Mouse (Mus musculus): ENCODE measurements around the gene Tnni3. TPM values are rescaled to one million over a fixed set of nuclear protein-coding genes. Genes with fewer than 3 reads are reported as not detected.
A peak's percentile ranks its signal among the peaks of the same experiment; 100 is the strongest.

Gene Tnni3
- polyA plus RNA-seq, 1 experiment from 2014 or later: 5.3 TPM

GRCm38 (mm10) chr7:4478796-4479291 is 45.2 kb downstream of the Tnni3 start:
- Histone ChIP-seq H3K27me3 (ENCODE audit: control insufficient read depth, insufficient read depth, low read length) (peaks cover 4% of the 10 kb centered on the region; the same call in 1 of the 2 replicates), H3K9ac (ENCODE audit: low read length) (peak overlapping the region; percentile 72), H3K4me3 (ENCODE audit: low read depth, low read length) (peak overlapping the region; percentile 47), H3K4me1 (ENCODE audit: control insufficient read depth, insufficient read depth, low read length) (peaks cover 6% of the 10 kb centered on the region; the same call in 1 of the 2 replicates), H3K4me2 (ENCODE audit: low read depth, severe bottlenecking) (peak overlapping the region; percentile 74), H3K36me3 (ENCODE audit: control insufficient read depth, insufficient read depth, low read length) (peaks cover 11% of the 10 kb centered on the region), H3K9me3 (ENCODE audit: control insufficient read depth, low read length) (no peaks in the 10 kb centered on the region), H3K27ac (replicated peaks; ENCODE audit: low read depth, low read length) (peak overlapping the region; percentile 68)
- ATAC-seq (ENCODE audit: insufficient number of reproducible peaks, low FRiP score, low TSS enrichment, low read depth): no peak
- WGBS: 1% methylated on average over 16 of the region's 16 CpGs
- DNase-seq (ENCODE audit: low spot score): peak; percentile 32

GRCm38 (mm10) chr7:4478021-4478795 is 45.8 kb downstream of the Tnni3 start:
- H3K9me3 ChIP-seq (ENCODE audit: control insufficient read depth, low read length): no peaks in the 10 kb centered on the region
- peaks cover 8% of the 10 kb centered on the region for H3K36me3 ChIP-seq (ENCODE audit: control insufficient read depth, insufficient read depth, low read length)
- WGBS: under 1% methylated on average over 39 of the region's 39 CpGs
- ATAC-seq (ENCODE audit: insufficient number of reproducible peaks, low FRiP score, low TSS enrichment, low read depth): peak; percentile 95
- H3K4me1 ChIP-seq (ENCODE audit: control insufficient read depth, insufficient read depth, low read length): peaks cover 6% of the 10 kb centered on the region; the same call in 1 of the 2 replicates
- peak overlapping the region; percentile 74 for H3K4me2 ChIP-seq (ENCODE audit: low read depth, severe bottlenecking)
- H3K27ac ChIP-seq (replicated peaks; ENCODE audit: low read depth, low read length): peak overlapping the region; percentile 90
- DNase-seq (ENCODE audit: low spot score): peak; percentile 88
- peaks cover 7% of the 10 kb centered on the region for H3K27me3 ChIP-seq (ENCODE audit: control insufficient read depth, insufficient read depth, low read length)
- H3K9ac ChIP-seq (ENCODE audit: low read length): peak overlapping the region; percentile 72
- peak overlapping the region; percentile 47 for H3K4me3 ChIP-seq (ENCODE audit: low read depth, low read length)

GRCm38 (mm10) chr7:4473940-4474339 is 50.1 kb downstream of the Tnni3 start:
- ATAC-seq (ENCODE audit: insufficient number of reproducible peaks, low FRiP score, low TSS enrichment, low read depth): no peak
- Histone ChIP-seq H3K4me2 (ENCODE audit: low read depth, severe bottlenecking) (no peak overlapping the region), H3K36me3 (ENCODE audit: control insufficient read depth, insufficient read depth, low read length) (no peaks in the 10 kb centered on the region), H3K9ac (ENCODE audit: low read length) (no peak overlapping the region), H3K27me3 (ENCODE audit: control insufficient read depth, insufficient read depth, low read length) (peaks cover 35% of the 10 kb centered on the region), H3K9me3 (ENCODE audit: control insufficient read depth, low read length) (no peaks in the 10 kb centered on the region), H3K27ac (replicated peaks; ENCODE audit: low read depth, low read length) (no peak overlapping the region), H3K4me3 (ENCODE audit: low read depth, low read length) (no peak overlapping the region), H3K4me1 (ENCODE audit: control insufficient read depth, insufficient read depth, low read length) (peaks cover 9% of the 10 kb centered on the region)
- WGBS: 6% methylated on average over 18 of the region's 19 CpGs
- no peak for DNase-seq (ENCODE audit: low spot score)

GRCm38 (mm10) chr7:4471179-4471555 is 52.9 kb downstream of the Tnni3 start:
- Histone ChIP-seq H3K27ac (replicated peaks; ENCODE audit: low read depth, low read length) (no peak overlapping the region), H3K4me2 (ENCODE audit: low read depth, severe bottlenecking) (peak overlapping the region; percentile 54), H3K9ac (ENCODE audit: low read length) (peak overlapping the region; percentile 22; the same call in 1 of the 2 replicates), H3K27me3 (ENCODE audit: control insufficient read depth, insufficient read depth, low read length) (peaks cover 35% of the 10 kb centered on the region), H3K4me1 (ENCODE audit: control insufficient read depth, insufficient read depth, low read length) (peaks cover 3% of the 10 kb centered on the region; the same call in 1 of the 2 replicates), H3K36me3 (ENCODE audit: control insufficient read depth, insufficient read depth, low read length) (no peaks in the 10 kb centered on the region), H3K4me3 (ENCODE audit: low read depth, low read length) (peak overlapping the region; percentile 23), H3K9me3 (ENCODE audit: control insufficient read depth, low read length) (no peaks in the 10 kb centered on the region)
- under 1% methylated on average over 24 of the region's 24 CpGs for WGBS
- DNase-seq (ENCODE audit: low spot score) (peak; percentile 85), ATAC-seq (ENCODE audit: insufficient number of reproducible peaks, low FRiP score, low TSS enrichment, low read depth) (peak; percentile 70; the same call in 1 of the 2 replicates)

- ATAC-seq (ENCODE audit: insufficient number of reproducible peaks, low FRiP score, low TSS enrichment, low read depth): peak; percentile 4; the same call in 1 of the 2 replicates
- H3K27me3 ChIP-seq (ENCODE audit: control insufficient read depth, insufficient read depth, low read length): peaks cover 35% of the 10 kb centered on the region
- H3K36me3 ChIP-seq (ENCODE audit: control insufficient read depth, insufficient read depth, low read length): no peaks in the 10 kb centered on the region
- peak; percentile 78 for DNase-seq (ENCODE audit: low spot score)
- no peaks in the 10 kb centered on the region for H3K9me3 ChIP-seq (ENCODE audit: control insufficient read depth, low read length)
- no peak overlapping the region for H3K27ac ChIP-seq (replicated peaks; ENCODE audit: low read depth, low read length)
- peak overlapping the region; percentile 22; the same call in 1 of the 2 replicates for H3K9ac ChIP-seq (ENCODE audit: low read length)
- peak overlapping the region; percentile 54 for H3K4me2 ChIP-seq (ENCODE audit: low read depth, severe bottlenecking)
- peaks cover 3% of the 10 kb centered on the region; the same call in 1 of the 2 replicates for H3K4me1 ChIP-seq (ENCODE audit: control insufficient read depth, insufficient read depth, low read length)
- peak overlapping the region; percentile 23 for H3K4me3 ChIP-seq (ENCODE audit: low read depth, low read length)
- 3% methylated on average over 35 of the region's 35 CpGs for WGBS
Measured at GRCm38 (mm10) chr7:4470275-4471178, 53.5 kb downstream of the Tnni3 start.

Other genes starting within 250 kb of the Tnni3 start
- gene Ncr1, start 186.5 kb downstream of the Tnni3 start, polyA plus RNA-seq (2014; fragmentation: Nextera tagmentation; extraction: Ambion mirVana): not detected in 2 replicates
- 0.23 and 0.67 TPM in 2 replicates for gene Gp6, start 126.5 kb downstream of the Tnni3 start, polyA plus RNA-seq (2014; fragmentation: Nextera tagmentation; extraction: Ambion mirVana)
- 29.8 and 30.0 TPM in 2 replicates for gene Rdh13, start 78.6 kb downstream of the Tnni3 start, polyA plus RNA-seq (2014; fragmentation: Nextera tagmentation; extraction: Ambion mirVana)
- gene Eps8l1, start 63.6 kb downstream of the Tnni3 start, polyA plus RNA-seq (2014; fragmentation: Nextera tagmentation; extraction: Ambion mirVana): 3.4 and 6.7 TPM in 2 replicates
- 40.9 and 46.0 TPM in 2 replicates for gene Ppp1r12c, start 22.5 kb downstream of the Tnni3 start, polyA plus RNA-seq (2014; fragmentation: Nextera tagmentation; extraction: Ambion mirVana)
- 59.4 and 64.7 TPM in 2 replicates for gene Tnnt1, start 7.8 kb downstream of the Tnni3 start, polyA plus RNA-seq (2014; fragmentation: Nextera tagmentation; extraction: Ambion mirVana)
- gene Dnaaf3, start 8.2 kb upstream of the Tnni3 start, polyA plus RNA-seq (2014; fragmentation: Nextera tagmentation; extraction: Ambion mirVana): 1.9 and 2.4 TPM in 2 replicates
- gene Syt5, start 23.3 kb upstream of the Tnni3 start, polyA plus RNA-seq (2014; fragmentation: Nextera tagmentation; extraction: Ambion mirVana): 4.1 and 4.2 TPM in 2 replicates
- not detected in 2 replicates for gene Ptprh, start 79.8 kb upstream of the Tnni3 start, polyA plus RNA-seq (2014; fragmentation: Nextera tagmentation; extraction: Ambion mirVana)
- 1.1 and 2.5 TPM in 2 replicates for gene Tmem86b, start 107.2 kb upstream of the Tnni3 start, polyA plus RNA-seq (2014; fragmentation: Nextera tagmentation; extraction: Ambion mirVana)
- 4.9 and 6.5 TPM in 2 replicates for gene Ppp6r1, start 134.8 kb upstream of the Tnni3 start, polyA plus RNA-seq (2014; fragmentation: Nextera tagmentation; extraction: Ambion mirVana)
- gene Hspbp1, start 160.8 kb upstream of the Tnni3 start, polyA plus RNA-seq (2014; fragmentation: Nextera tagmentation; extraction: Ambion mirVana): 104 and 112 TPM in 2 replicates
- 1.7 and 2.5 TPM in 2 replicates for gene Brsk1, start 166.4 kb upstream of the Tnni3 start, polyA plus RNA-seq (2014; fragmentation: Nextera tagmentation; extraction: Ambion mirVana)
- 0.16 and 0.19 TPM in 2 replicates for gene Tmem150b, start 201.0 kb upstream of the Tnni3 start, polyA plus RNA-seq (2014; fragmentation: Nextera tagmentation; extraction: Ambion mirVana)
- 76.2 and 80.5 TPM in 2 replicates for gene Kmt5c, start 215.9 kb upstream of the Tnni3 start, polyA plus RNA-seq (2014; fragmentation: Nextera tagmentation; extraction: Ambion mirVana)
- gene Cox6b2, start 228.9 kb upstream of the Tnni3 start, polyA plus RNA-seq (2014; fragmentation: Nextera tagmentation; extraction: Ambion mirVana): 36.9 and 38.4 TPM in 2 replicates
- not detected in 2 replicates for gene Fam71e2, start 247.1 kb upstream of the Tnni3 start, polyA plus RNA-seq (2014; fragmentation: Nextera tagmentation; extraction: Ambion mirVana)